Mouse (Mus musculus) midbrain, embryonic 16.5 days (tissue): ENCODE measurements around the gene Sumo1. TPM values are rescaled to one million over a fixed set of nuclear protein-coding genes. Genes with fewer than 3 reads are reported as not detected.

Experiments
- ATAC-seq: fragments of 200-750 bp; cut with Nextera tagmentation; 2 replicates; pipeline ENCODE4 v1.8.0; 2017; ENCODE audit warnings: moderate TSS enrichment
- H3K27ac ChIP-seq: fragments of 300-500 bp; sonication (generic); 2 replicates; pipeline ENCODE4 v1.5.1; 2014; ENCODE audit warnings: mild to moderate bottlenecking, low read length, mixed read lengths
- H3K27me3 ChIP-seq: fragments of 300-500 bp; sonication (generic); 2 replicates; pipeline ENCODE4 v1.6.1; 2014; ENCODE audit warnings: low read depth, low read length, mixed read lengths; ENCODE audit not compliant: control insufficient read depth, insufficient read depth
- H3K36me3 ChIP-seq: fragments of 300-500 bp; sonication (generic); 2 replicates; pipeline ENCODE4 v1.6.1; 2014; ENCODE audit warnings: mild to moderate bottlenecking, low read length, moderate library complexity, mixed read lengths; ENCODE audit not compliant: control insufficient read depth, insufficient read depth
- H3K4me1 ChIP-seq: fragments of 300-500 bp; sonication (generic); 2 replicates; pipeline ENCODE4 v1.6.1; 2014; ENCODE audit warnings: mild to moderate bottlenecking, low read length, mixed read lengths; ENCODE audit not compliant: control insufficient read depth, insufficient read depth
- H3K4me2 ChIP-seq: fragments of 300-500 bp; sonication (generic); 2 replicates; pipeline ENCODE4 v1.6.1; 2014; ENCODE audit warnings: mild to moderate bottlenecking, low read length, mixed read lengths
- H3K4me3 ChIP-seq: fragments of 300-500 bp; sonication (generic); 2 replicates; pipeline ENCODE4 v1.5.1; 2014; ENCODE audit warnings: low read depth, mild to moderate bottlenecking, low read length, moderate library complexity, mixed read lengths
- H3K9ac ChIP-seq: fragments of 300-500 bp; sonication (generic); 2 replicates; pipeline ENCODE4 v1.6.1; 2014; ENCODE audit warnings: low read depth, low read length, mixed read lengths
- H3K9me3 ChIP-seq: fragments of 300-500 bp; sonication (generic); replicated peaks from 2 replicates; pipeline ENCODE4 v1.6.1; 2014; ENCODE audit warnings: mild to moderate bottlenecking, low read length, mixed read lengths; ENCODE audit not compliant: control insufficient read depth, poor library complexity, severe bottlenecking
- WGBS: fragments of 180-500 bp; shearing (Covaris S2); extraction: QIAGEN DNeasy Blood & Tissue Kit; methylation state at CpG from one replicate; pipeline ENCODE4 v1.1.7; 2014; 5-methylcytosine and 5-hydroxymethylcytosine counted together
- polyA plus RNA-seq: library from polyadenylated mRNA; unstranded; fragments of >200 nt; fragmentation: Nextera tagmentation; extraction: Ambion mirVana; gene quantifications from 2 replicates; pipeline ENCODE4 v1.2.1, GENCODE M21; 2015

The Sumo1 gene
- polyA plus RNA-seq, 1 experiment from 2014 or later = 332 TPM

GRCm38 (mm10) chr1:59574262-59575187 lies 96.1 kb downstream of the Sumo1 start:
- Histone ChIP-seq H3K4me1 (peaks cover 15% of the 10 kb centered on the region), H3K9ac (peak overlapping the region; percentile 63), H3K9me3 (no peaks in the 10 kb centered on the region), H3K4me2 (peak overlapping the region; percentile 64), H3K27ac (peak overlapping the region; percentile 83), H3K36me3 (no peaks in the 10 kb centered on the region), H3K27me3 (no peaks in the 10 kb centered on the region), H3K4me3 (peak overlapping the region; percentile 29)
- WGBS = 20% methylated on average over 21 of the region's 21 CpGs
- peak; percentile 94 for ATAC-seq

GRCm38 (mm10) chr1:59573843-59574242 lies 96.8 kb downstream of the Sumo1 start:
- ATAC-seq = peak; percentile 15; the same call in 1 of the 2 replicates
- 44% methylated on average over 3 of the region's 3 CpGs for WGBS
- H3K27ac ChIP-seq = peak overlapping the region; percentile 83
- no peaks in the 10 kb centered on the region for H3K9me3 ChIP-seq
- H3K27me3 ChIP-seq = no peaks in the 10 kb centered on the region
- peak overlapping the region; percentile 3; the same call in 1 of the 2 replicates for H3K4me2 ChIP-seq
- H3K9ac ChIP-seq = peak overlapping the region; percentile 63; the same call in 1 of the 2 replicates
- H3K4me1 ChIP-seq = peaks cover 13% of the 10 kb centered on the region
- no peaks in the 10 kb centered on the region for H3K36me3 ChIP-seq
- no peak overlapping the region for H3K4me3 ChIP-seq

- Histone ChIP-seq H3K4me3 (no peak overlapping the region), H3K4me2 (no peak overlapping the region), H3K4me1 (peaks cover 13% of the 10 kb centered on the region), H3K27ac (no peak overlapping the region), H3K27me3 (no peaks in the 10 kb centered on the region), H3K9ac (no peak overlapping the region), H3K9me3 (no peaks in the 10 kb centered on the region), H3K36me3 (no peaks in the 10 kb centered on the region)
- ATAC-seq = no peak
- 92% methylated on average over 3 of the region's 3 CpGs for WGBS
Observed at GRCm38 (mm10) chr1:59571502-59571901, 99.1 kb downstream of the Sumo1 start.

- no peaks in the 10 kb centered on the region for H3K36me3 ChIP-seq
- H3K27ac ChIP-seq = no peak overlapping the region
- 79% methylated on average over 4 of the region's 4 CpGs for WGBS
- H3K4me3 ChIP-seq = no peak overlapping the region
- no peaks in the 10 kb centered on the region for H3K9me3 ChIP-seq
- H3K27me3 ChIP-seq = no peaks in the 10 kb centered on the region
- H3K9ac ChIP-seq = no peak overlapping the region
- H3K4me2 ChIP-seq = no peak overlapping the region
- H3K4me1 ChIP-seq = peaks cover 13% of the 10 kb centered on the region
- ATAC-seq = no peak
Observed at GRCm38 (mm10) chr1:59570767-59571166, 99.9 kb downstream of the Sumo1 start.

GRCm38 (mm10) chr1:59569301-59569700 lies 101.3 kb downstream of the Sumo1 start:
- Histone ChIP-seq H3K4me1 (peaks cover 8% of the 10 kb centered on the region), H3K36me3 (no peaks in the 10 kb centered on the region), H3K27me3 (no peaks in the 10 kb centered on the region), H3K4me2 (no peak overlapping the region), H3K9ac (no peak overlapping the region), H3K4me3 (no peak overlapping the region), H3K9me3 (no peaks in the 10 kb centered on the region), H3K27ac (no peak overlapping the region)
- 89% methylated on average over 5 of the region's 5 CpGs for WGBS
- ATAC-seq = no peak

- Histone ChIP-seq H3K36me3 (no peaks in the 10 kb centered on the region), H3K9me3 (no peaks in the 10 kb centered on the region), H3K27me3 (no peaks in the 10 kb centered on the region), H3K4me2 (no peak overlapping the region), H3K4me1 (no peaks in the 10 kb centered on the region), H3K27ac (no peak overlapping the region), H3K9ac (no peak overlapping the region), H3K4me3 (no peak overlapping the region)
- WGBS = 83% methylated on average over 1 of the region's 1 CpGs
- ATAC-seq = no peak
Observed at GRCm38 (mm10) chr1:59568283-59568682, 102.4 kb downstream of the Sumo1 start.

- ATAC-seq = no peak
- Histone ChIP-seq H3K4me3 (no peak overlapping the region), H3K4me2 (no peak overlapping the region), H3K27ac (no peak overlapping the region), H3K27me3 (no peaks in the 10 kb centered on the region), H3K4me1 (no peaks in the 10 kb centered on the region), H3K9ac (no peak overlapping the region), H3K36me3 (no peaks in the 10 kb centered on the region), H3K9me3 (no peaks in the 10 kb centered on the region)
- 89% methylated on average over 4 of the region's 4 CpGs for WGBS
Observed at GRCm38 (mm10) chr1:59567521-59567920, 103.1 kb downstream of the Sumo1 start.

- H3K27ac ChIP-seq = no peak overlapping the region
- 61% methylated on average over 6 of the region's 6 CpGs for WGBS
- no peaks in the 10 kb centered on the region for H3K36me3 ChIP-seq
- H3K4me1 ChIP-seq = no peaks in the 10 kb centered on the region
- no peaks in the 10 kb centered on the region for H3K9me3 ChIP-seq
- ATAC-seq = no peak
- H3K4me2 ChIP-seq = no peak overlapping the region
- H3K4me3 ChIP-seq = no peak overlapping the region
- H3K9ac ChIP-seq = no peak overlapping the region
- no peaks in the 10 kb centered on the region for H3K27me3 ChIP-seq
Observed at GRCm38 (mm10) chr1:59566926-59567325, 103.7 kb downstream of the Sumo1 start.

GRCm38 (mm10) chr1:59566281-59566680 lies 104.4 kb downstream of the Sumo1 start:
- H3K27me3 ChIP-seq = no peaks in the 10 kb centered on the region
- ATAC-seq = no peak
- H3K4me3 ChIP-seq = no peak overlapping the region
- H3K4me2 ChIP-seq = no peak overlapping the region
- no peaks in the 10 kb centered on the region for H3K4me1 ChIP-seq
- no peak overlapping the region for H3K9ac ChIP-seq
- no peaks in the 10 kb centered on the region for H3K9me3 ChIP-seq
- H3K36me3 ChIP-seq = no peaks in the 10 kb centered on the region
- H3K27ac ChIP-seq = no peak overlapping the region
- 78% methylated on average over 7 of the region's 7 CpGs for WGBS
